Mouse (Mus musculus): ENCODE data around the gene Srrt. TPM values are rescaled to one million over a fixed set of nuclear protein-coding genes. Genes with fewer than 3 reads are reported as not detected.

Gene Srrt
- total and polyA plus RNA-seq, 2 experiments from 2014 or later = 57.0 to 98.9 TPM

DNA sequence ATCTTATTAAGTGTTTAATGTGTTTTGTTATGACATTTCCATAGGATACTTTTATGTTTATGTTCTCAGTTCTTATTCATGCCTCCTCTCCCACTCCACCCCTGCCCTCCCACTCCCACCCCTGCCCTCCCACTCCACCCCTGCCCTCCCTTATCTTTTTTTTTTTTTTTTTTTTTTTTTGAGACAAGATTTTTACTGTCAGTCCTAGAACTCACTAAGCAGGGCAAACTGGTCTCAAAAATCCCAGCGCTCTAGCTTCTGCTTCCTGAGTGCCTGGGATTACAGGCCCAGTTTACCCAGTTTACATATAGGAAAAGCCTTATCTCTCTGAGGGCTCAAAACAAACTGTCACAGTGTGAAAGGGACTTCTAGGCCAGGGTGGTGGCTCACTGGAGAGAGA is 38.9 kb upstream of the Srrt start:
- 0 out of 2 replicates have a peak, but pooled peaks cover 13% of the 10 kb centered on the region for H3K4me1 ChIP-seq (ENCODE audit: insufficient read depth, low read length)
- no peak overlapping the region for H3K4me3 ChIP-seq (ENCODE audit: low read length)
- H3K9me3 ChIP-seq (ENCODE audit: low read length) = 0 out of 2 replicates have a peak, but pooled peaks cover 2% of the 10 kb centered on the region
- DNase-seq (ENCODE audit: low spot score) (no peak), ATAC-seq (no peak)
- H3K27me3 ChIP-seq (ENCODE audit: insufficient read depth, low read length) = 0 out of 2 replicates have a peak, but pooled peaks cover 6% of the 10 kb centered on the region
- no peaks in the 10 kb centered on the region for H3K36me3 ChIP-seq (ENCODE audit: insufficient read depth, low read length)
- TF ChIP-seq CTCF (IDR thresholded peaks at IDR 0.05; ENCODE audit: low read depth) = no peak
- 90% methylated on average over 1 of the region's 1 CpGs for WGBS
- H3K4me2 ChIP-seq (ENCODE audit: low read depth, low read length) = no peak overlapping the region
- no peak overlapping the region for H3K9ac ChIP-seq (replicated peaks; ENCODE audit: low read length)
- H3K27ac ChIP-seq = no peak overlapping the region

DNA sequence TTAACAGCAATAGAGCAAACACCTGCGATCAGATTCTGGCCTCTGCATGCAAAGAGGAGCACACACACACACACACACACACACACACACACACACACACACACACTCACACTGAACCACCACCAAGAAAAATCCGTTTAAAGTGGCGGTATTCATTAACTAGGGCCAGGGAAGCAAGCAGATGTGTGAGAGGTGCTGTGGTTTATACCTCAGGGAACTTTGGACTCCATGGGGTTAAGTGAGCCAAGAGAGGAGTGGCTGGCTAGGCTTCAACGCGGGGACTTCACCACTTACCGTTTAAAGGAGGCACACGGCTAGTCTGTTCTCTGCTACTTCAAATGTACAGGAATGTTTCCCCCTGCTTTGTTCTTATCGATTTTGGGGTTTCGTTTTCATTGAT is 38.3 kb upstream of the Srrt start:
- TF ChIP-seq CTCF (IDR thresholded peaks at IDR 0.05; ENCODE audit: low read depth) = no peak
- 0 out of 2 replicates have a peak, but pooled peaks cover 2% of the 10 kb centered on the region for H3K9me3 ChIP-seq (ENCODE audit: low read length)
- H3K36me3 ChIP-seq (ENCODE audit: insufficient read depth, low read length) = no peaks in the 10 kb centered on the region
- no peak for ATAC-seq
- no peak overlapping the region for H3K9ac ChIP-seq (replicated peaks; ENCODE audit: low read length)
- DNase-seq (ENCODE audit: low spot score) = no peak
- no peak overlapping the region for H3K27ac ChIP-seq
- H3K4me1 ChIP-seq (ENCODE audit: insufficient read depth, low read length) = 0 out of 2 replicates have a peak, but pooled peaks cover 11% of the 10 kb centered on the region
- 31% methylated on average over 9 of the region's 9 CpGs for WGBS
- 0 out of 2 replicates have a peak, but pooled peaks cover 6% of the 10 kb centered on the region for H3K27me3 ChIP-seq (ENCODE audit: insufficient read depth, low read length)
- no peak overlapping the region for H3K4me3 ChIP-seq (ENCODE audit: low read length)
- H3K4me2 ChIP-seq (ENCODE audit: low read depth, low read length) = no peak overlapping the region

DNA sequence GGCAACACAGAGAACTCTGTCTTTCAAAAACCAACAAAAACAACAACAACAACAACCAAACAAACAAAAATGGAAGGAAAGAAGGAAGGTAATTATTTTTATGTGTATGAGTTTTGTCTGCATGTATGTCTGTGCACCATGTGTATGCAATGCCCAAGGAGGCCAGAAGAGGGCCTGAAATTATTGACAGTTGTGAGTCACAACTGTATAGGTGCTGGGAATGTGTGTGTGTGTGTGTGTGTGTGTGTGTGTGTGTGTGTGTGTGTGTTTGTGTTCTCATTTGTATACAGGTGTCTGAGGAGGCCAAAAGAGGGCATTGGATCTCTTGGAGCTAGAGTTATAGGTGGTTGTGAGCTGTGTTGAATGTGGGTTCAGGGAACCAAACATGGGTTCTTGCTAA is 36.4 kb upstream of the Srrt start:
- H3K9me3 ChIP-seq (ENCODE audit: low read length) = 0 out of 2 replicates have a peak, but pooled peaks cover 2% of the 10 kb centered on the region
- ATAC-seq = no peak

DNA sequence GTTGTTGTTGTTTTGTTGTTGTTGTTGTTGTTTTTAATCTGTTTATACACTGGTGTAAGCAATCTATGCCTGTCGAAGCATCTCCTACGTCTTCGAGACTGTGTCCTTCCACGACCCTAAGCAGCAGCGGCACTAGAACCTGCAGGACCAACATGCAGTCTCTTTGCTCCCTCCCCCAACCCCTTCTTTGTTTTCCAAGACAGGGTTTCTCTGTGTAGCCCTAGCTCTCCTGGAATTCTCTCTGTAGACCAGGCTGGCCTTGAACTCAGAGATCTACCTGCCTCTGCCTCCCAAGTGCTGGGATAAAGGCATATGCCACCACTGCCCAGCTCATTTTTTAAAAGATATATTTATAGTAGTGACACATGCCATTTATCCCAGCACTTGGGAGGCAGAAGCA is 35.9 kb upstream of the Srrt start:
- 96% methylated on average over 5 of the region's 5 CpGs for WGBS
- 0 out of 2 replicates have a peak, but pooled peaks cover 2% of the 10 kb centered on the region for H3K9me3 ChIP-seq (ENCODE audit: low read length)
- no peak for DNase-seq (ENCODE audit: low spot score)

More for the DNA sequence above, 36.4 kb upstream of the Srrt start:
- Histone ChIP-seq H3K4me3 (ENCODE audit: low read length) (no peak overlapping the region), H3K27ac (no peak overlapping the region), H3K4me1 (ENCODE audit: insufficient read depth, low read length) (peaks cover 12% of the 10 kb centered on the region), H3K36me3 (ENCODE audit: insufficient read depth, low read length) (no peaks in the 10 kb centered on the region), H3K4me2 (ENCODE audit: low read depth, low read length) (no peak overlapping the region), H3K27me3 (ENCODE audit: insufficient read depth, low read length) (0 out of 2 replicates have a peak, but pooled peaks cover 3% of the 10 kb centered on the region), H3K9ac (replicated peaks; ENCODE audit: low read length) (no peak overlapping the region)
- no peak for DNase-seq (ENCODE audit: low spot score)
- peak; percentile 26; the same call in 1 of the 2 replicates for TF ChIP-seq CTCF (IDR thresholded peaks at IDR 0.05; ENCODE audit: low read depth)

DNA sequence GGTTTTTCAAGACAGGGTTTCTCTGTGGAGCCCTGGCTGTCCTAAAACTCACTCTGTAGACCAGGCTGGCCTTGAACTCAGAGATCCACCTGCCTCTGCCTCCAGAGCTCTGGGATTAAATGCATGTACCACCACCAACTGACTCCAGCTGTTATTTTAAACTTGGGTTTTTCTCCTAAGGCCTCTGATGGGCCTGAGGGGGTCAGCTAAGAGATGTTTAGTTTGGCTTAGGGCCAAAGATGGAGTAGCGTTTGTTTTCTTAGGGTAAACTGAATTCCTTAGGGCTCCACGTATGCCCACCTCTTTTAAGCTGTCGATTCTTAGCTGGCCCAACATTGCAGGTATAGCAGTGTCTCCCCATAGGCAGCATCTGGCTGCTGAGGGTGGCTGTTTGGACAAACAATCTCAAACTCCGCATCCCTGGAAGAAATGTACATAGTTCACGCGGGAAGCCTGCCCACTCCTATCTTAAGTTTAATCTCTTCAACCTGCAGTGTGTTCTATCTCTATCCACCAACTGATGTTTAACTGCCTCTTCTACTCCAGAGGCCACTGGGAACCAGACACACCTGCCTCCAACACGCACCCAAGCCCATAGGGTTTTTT is 35.0 kb upstream of the Srrt start:
- no peak overlapping the region for H3K9ac ChIP-seq (replicated peaks; ENCODE audit: low read length)
- no peak overlapping the region for H3K27ac ChIP-seq
- H3K4me1 ChIP-seq (ENCODE audit: insufficient read depth, low read length) = peaks cover 9% of the 10 kb centered on the region
- no peaks in the 10 kb centered on the region for H3K27me3 ChIP-seq (ENCODE audit: insufficient read depth, low read length)
- no peak overlapping the region for H3K4me2 ChIP-seq (ENCODE audit: low read depth, low read length)
- no peaks in the 10 kb centered on the region for H3K36me3 ChIP-seq (ENCODE audit: insufficient read depth, low read length)
- no peak overlapping the region for H3K4me3 ChIP-seq (ENCODE audit: low read length)
- no peak for TF ChIP-seq CTCF (IDR thresholded peaks at IDR 0.05; ENCODE audit: low read depth)
- no peak for ATAC-seq
- 74% methylated on average over 7 of the region's 7 CpGs for WGBS
- H3K9me3 ChIP-seq (ENCODE audit: low read length) = 0 out of 2 replicates have a peak, but pooled peaks cover 2% of the 10 kb centered on the region
- DNase-seq (ENCODE audit: low spot score) = no peak

More for the DNA sequence above, 35.9 kb upstream of the Srrt start:
- H3K36me3 ChIP-seq (ENCODE audit: insufficient read depth, low read length) = no peaks in the 10 kb centered on the region
- no peak overlapping the region for H3K9ac ChIP-seq (replicated peaks; ENCODE audit: low read length)
- no peak overlapping the region for H3K4me3 ChIP-seq (ENCODE audit: low read length)
- TF ChIP-seq CTCF (IDR thresholded peaks at IDR 0.05; ENCODE audit: low read depth) = no peak
- H3K4me2 ChIP-seq (ENCODE audit: low read depth, low read length) = no peak overlapping the region
- H3K27ac ChIP-seq = no peak overlapping the region
- peaks cover 9% of the 10 kb centered on the region for H3K4me1 ChIP-seq (ENCODE audit: insufficient read depth, low read length)
- H3K27me3 ChIP-seq (ENCODE audit: insufficient read depth, low read length) = no peaks in the 10 kb centered on the region
- no peak for ATAC-seq

DNA sequence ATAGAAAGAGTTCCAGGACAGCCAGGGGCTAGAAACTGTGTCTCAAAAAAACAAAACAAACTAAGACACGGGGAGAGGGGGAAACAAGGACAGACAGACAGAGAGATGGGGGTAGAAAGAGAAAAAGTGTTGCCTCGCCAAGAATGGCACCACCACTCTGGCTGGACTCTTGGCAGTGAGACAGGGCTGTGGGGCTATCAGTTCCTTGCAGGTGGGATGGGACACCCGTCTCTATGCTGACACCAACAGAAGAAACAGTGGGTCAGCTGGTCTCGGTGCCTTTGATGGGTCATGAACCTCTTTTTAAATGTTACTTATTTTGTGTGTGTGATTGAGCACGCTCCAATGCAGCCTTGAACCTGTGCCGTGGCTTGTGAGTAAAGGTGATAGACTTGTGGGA is 32.7 kb upstream of the Srrt start:
- ATAC-seq (no peak), DNase-seq (ENCODE audit: low spot score) (no peak)
- TF ChIP-seq CTCF (IDR thresholded peaks at IDR 0.05; ENCODE audit: low read depth) = no peak
- Histone ChIP-seq H3K27me3 (ENCODE audit: insufficient read depth, low read length) (no peaks in the 10 kb centered on the region), H3K4me3 (ENCODE audit: low read length) (no peak overlapping the region), H3K4me1 (ENCODE audit: insufficient read depth, low read length) (peaks cover 9% of the 10 kb centered on the region), H3K9me3 (ENCODE audit: low read length) (0 out of 2 replicates have a peak, but pooled peaks cover 2% of the 10 kb centered on the region), H3K4me2 (ENCODE audit: low read depth, low read length) (peak overlapping the region; percentile 67; the same call in 1 of the 2 replicates), H3K9ac (replicated peaks; ENCODE audit: low read length) (no peak overlapping the region; the same call in 1 of the 2 replicates), H3K36me3 (ENCODE audit: insufficient read depth, low read length) (no peaks in the 10 kb centered on the region), H3K27ac (peak overlapping the region; percentile 70)
- WGBS = 72% methylated on average over 6 of the region's 6 CpGs
